ENCODE assay signal across 13 mouse cellular contexts in genomic region chr8:93567086-93567485, GRCm38 (mm10). TPM values are rescaled to one million over a fixed set of nuclear protein-coding genes. Genes with fewer than 3 reads are reported as not detected.
DNase-seq lines count a peak whose midpoint lies in the region; ATAC-seq lines count a peak whose summit lies in the region.
"Had no signal": no experiment of that assay in that cellular context is flagged by ENCODE, and none has a peak within 500 bp of the region (broad histone marks: within the 10 kb centered on the region; RNA-seq: fewer than 3 reads in every experiment).

No protein-coding gene starts in this region.

- intact Hi-C loops in left cerebral cortex, postnatal 4 days (cut with DNase I): no loop called here

- no peak overlapping the region for H3K4me2 ChIP-seq in forebrain, embryonic 11.5 days (ENCODE audit: low read depth, low read length, severe bottlenecking)
- H3K4me2 ChIP-seq: heart, embryonic 12.5 days; liver, embryonic 11.5 days; stomach, embryonic 15.5 days had no signal

- ATAC-seq in forebrain, embryonic 11.5 days (replicated peaks; ENCODE audit: low FRiP score): no peak

- peak; percentile 28 for DNase-seq in kidney, postnatal 10 days
- no peak for DNase-seq in kidney, adult 11 months
- peak; percentile 67 for DNase-seq in retina, postnatal 1 day
- DNase-seq in retina, embryonic 14.5 days (ENCODE audit: low spot score): no peak
- no peak for DNase-seq in forebrain, embryonic 11.5 days (ENCODE audit: low spot score)
- peak; percentile 62 for DNase-seq in left cerebral cortex, postnatal 4 days
- DNase-seq in ovary, postnatal 10 days (ENCODE audit: low spot score): no peak
- DNase-seq: kidney, postnatal 25 days; right cerebral cortex, postnatal 25 days had no signal

- H3K9me3 ChIP-seq in forebrain, embryonic 11.5 days (ENCODE audit: control insufficient read depth, low read length): peaks cover 4% of the 10 kb centered on the region; the same call in 1 of the 2 replicates
- H3K9me3 ChIP-seq: stomach, embryonic 15.5 days had no signal

- peaks cover 11% of the 10 kb centered on the region; the same call in 1 of the 2 replicates for H3K4me1 ChIP-seq in forebrain, embryonic 11.5 days (replicated peaks; ENCODE audit: control insufficient read depth, insufficient read depth, low read length)

- 72% methylated on average over 9 of the region's 9 CpGs for WGBS in forebrain, embryonic 11.5 days

- no peaks in the 10 kb centered on the region for H3K36me3 ChIP-seq in forebrain, embryonic 11.5 days (ENCODE audit: control insufficient read depth, insufficient read depth, low read length)
- H3K36me3 ChIP-seq: heart, embryonic 12.5 days; stomach, embryonic 15.5 days had no signal

- no peak overlapping the region for H3K9ac ChIP-seq in forebrain, embryonic 11.5 days (ENCODE audit: low read length)
- H3K9ac ChIP-seq: heart, embryonic 12.5 days; stomach, embryonic 15.5 days had no signal

- peak overlapping the region; percentile 34; the same call in 1 of the 2 replicates for H3K27ac ChIP-seq in forebrain, embryonic 11.5 days (ENCODE audit: low read depth, low read length)
- H3K27ac ChIP-seq: macrophage; stomach, embryonic 15.5 days had no signal

- H3K4me3 ChIP-seq in forebrain, embryonic 11.5 days (ENCODE audit: low read depth, low read length): no peak overlapping the region
- H3K4me3 ChIP-seq: heart, embryonic 12.5 days; stomach, embryonic 15.5 days had no signal

- no peaks in the 10 kb centered on the region for H3K27me3 ChIP-seq in forebrain, embryonic 11.5 days (ENCODE audit: control insufficient read depth, insufficient read depth, low read length)
- H3K27me3 ChIP-seq: heart, embryonic 12.5 days; stomach, embryonic 15.5 days had no signal

RNA-seq across cellular contexts. Expression of gene Ces5a, which starts 31.5 kb away (rescaled TPM):
- polyA plus RNA-seq in forebrain, embryonic 11.5 days (2014; fragmentation: Nextera tagmentation; extraction: Ambion mirVana): not detected in 2 replicates
- 1 to 10 TPM; 1.5 to 2.2 TPM for total RNA-seq in left cerebral cortex, postnatal 4 days (2021)
- polyA plus RNA-seq: liver, embryonic 11.5 days; macrophage; stomach, embryonic 15.5 days had no signal

Comparison
In these comparisons a context has a peak if more than half of its experiments do, and no peak if none do; other contexts are left out.
1. DNase-seq: peak in kidney, postnatal 10 days (single experiment), retina, postnatal 1 day (single experiment) and left cerebral cortex, postnatal 4 days (single experiment); none in kidney, adult 11 months (single experiment), retina, embryonic 14.5 days (single experiment), forebrain, embryonic 11.5 days (single experiment) and ovary, postnatal 10 days (single experiment).